Mouse (Mus musculus) G1E (cell line): ENCODE results near the gene Iqch.

Experiments
- CTCF ChIP-seq: IDR thresholded peaks from 2 replicates; pipeline ENCODE4 v1.5.1; 2012; ENCODE audit warnings: low read depth, low read length, inconsistent platforms, mixed read lengths
- GATA1 ChIP-seq: IDR thresholded peaks from 2 replicates; pipeline ENCODE4 v1.6.1; 2012; ENCODE audit warnings: borderline replicate concordance, low read length, inconsistent platforms, mixed read lengths
- GATA2 ChIP-seq: IDR thresholded peaks from 2 replicates; pipeline ENCODE4 v1.6.1; 2012; ENCODE audit warnings: low read depth, low read length, inconsistent platforms, borderline replicate concordance
- POLR2AphosphoS5 ChIP-seq: IDR thresholded peaks from 2 replicates; pipeline ENCODE4 v1.6.1; 2012; ENCODE audit warnings: low read depth, low read length, inconsistent platforms; ENCODE audit not compliant: insufficient replicate concordance
- TAL1 ChIP-seq: conservative IDR thresholded peaks from 2 replicates; pipeline ENCODE4 v1.6.1; 2012; ENCODE audit warnings: low read depth, low read length, inconsistent platforms, mixed read lengths

- TF ChIP-seq CTCF (no peak), GATA2 (no peak), TAL1 (no peak), POLR2AphosphoS5 (no peak), GATA1 (no peak)
Observed at GRCm38 (mm10) chr9:63610841-63611366, 8.6 kb upstream of the Iqch start.
